Mouse (Mus musculus) urinary bladder, postnatal 36 days (tissue): ENCODE results near the gene Bcl2l10.

ENCODE experiments used
- DNase-seq, 2 experiments: peaks; one replicate each; pipeline ENCODE4 v3.0.0; 2022; ENCODE audit warnings: low spot score in 2 of 2, mixed read lengths in 1 of 2

Gene Bcl2l10

GRCm38 (mm10) chr9:75400639-75401038, 53.1 kb downstream of the Bcl2l10 start:
- no peak for DNase-seq
